Mouse (Mus musculus) heart, adult 11 months (tissue): Measurements from ENCODE around the gene Mterf1b.
"Not testable (repeated sequence)": the region's sequence is repeated elsewhere in the genome, so short reads cannot be mapped to it uniquely, and the experiment has no call there.

ENCODE experiments used
- DNase-seq: peaks from one replicate; pipeline ENCODE4 v3.0.0; 2022

The Mterf1b gene

DNA sequence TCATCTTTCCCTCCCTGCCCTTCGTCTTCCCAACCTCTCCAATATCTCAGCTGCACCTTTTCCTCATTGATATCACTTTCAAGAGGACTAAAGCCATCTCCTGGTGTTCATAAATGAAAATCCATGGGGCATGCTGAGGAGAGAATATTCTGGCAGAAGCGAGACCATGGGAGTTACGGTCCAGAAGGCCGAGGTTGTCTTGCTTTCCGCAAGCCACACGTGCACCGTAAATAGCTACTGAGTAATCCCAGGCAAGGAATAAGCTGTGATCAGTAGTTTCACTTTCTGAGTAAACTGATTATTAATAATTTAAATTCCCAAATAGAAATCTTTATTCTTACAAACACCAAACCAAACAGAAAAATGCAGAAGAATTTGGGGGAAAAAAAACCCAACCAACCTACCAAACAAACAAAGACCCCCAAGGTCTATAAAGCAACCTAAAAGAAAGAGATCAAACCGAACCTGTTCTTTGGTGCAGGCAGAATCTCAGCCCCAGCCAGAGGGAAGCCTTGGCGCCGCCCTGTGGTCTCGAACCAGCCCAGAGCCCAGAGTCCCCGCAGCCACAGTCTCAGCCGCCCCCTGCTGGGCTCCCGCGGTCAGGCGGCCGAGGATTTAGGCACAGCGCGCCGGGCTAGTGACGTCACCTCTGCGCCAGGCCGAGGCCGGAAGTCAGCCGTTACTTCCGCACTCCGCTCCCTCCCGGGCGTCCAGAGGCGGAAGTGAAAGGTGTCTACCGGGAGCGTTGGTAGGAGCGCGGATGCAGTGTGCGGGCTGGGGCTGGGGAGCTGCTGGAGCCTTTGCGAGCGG, at the start of gene Mterf1b:
TSS of gene Mterf1b (plus strand) at position 697 of the 810 bp plus-strand sequence.
- peak; percentile 84 for DNase-seq

GRCm38 (mm10) chr5:4159418-4160071, 32.6 kb upstream of the Mterf1b start:
- not testable (repeated sequence) for DNase-seq

DNA sequence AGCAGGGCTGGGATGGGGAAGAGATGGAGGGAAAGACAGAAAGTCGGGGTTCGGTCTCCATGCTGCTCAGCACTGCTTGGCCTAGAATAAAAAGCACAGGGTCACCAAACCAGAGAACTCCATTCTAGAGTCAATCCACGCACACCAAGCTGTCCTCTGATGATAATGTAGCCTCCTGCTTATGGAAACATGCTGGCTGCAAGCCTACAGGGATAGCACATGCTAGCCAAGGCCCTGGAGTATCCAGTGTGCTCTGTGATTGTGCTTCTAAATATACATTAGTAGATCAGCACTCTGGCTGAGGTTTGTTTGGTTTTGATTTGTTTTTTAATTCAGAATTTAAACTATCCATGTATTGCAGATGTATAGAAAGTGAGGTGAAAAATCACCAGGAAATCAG, 30.6 kb upstream of the Mterf1b start:
- DNase-seq: peak; percentile 88

GRCm38 (mm10) chr5:4162461-4162860, 29.7 kb upstream of the Mterf1b start:
- no peak for DNase-seq

GRCm38 (mm10) chr5:4167813-4168529, 24.2 kb upstream of the Mterf1b start:
- not testable (repeated sequence) for DNase-seq

DNA sequence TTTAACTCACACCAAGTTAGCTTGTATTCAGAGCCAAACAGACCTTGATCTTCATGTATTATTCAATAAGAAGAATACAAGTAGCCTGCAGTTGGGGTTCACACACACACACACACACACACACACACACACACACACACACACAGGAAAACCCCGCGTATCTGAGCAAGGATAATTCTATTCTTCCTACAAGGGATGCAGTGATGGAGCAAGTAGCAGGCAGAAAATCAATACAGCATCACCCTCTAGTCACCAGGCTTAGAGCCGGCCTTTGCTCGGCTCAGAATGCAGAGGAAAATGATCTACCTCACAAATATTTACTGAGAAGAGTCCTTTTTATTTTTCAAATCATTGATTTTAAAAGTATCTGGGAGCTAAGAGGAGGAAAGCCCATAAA, 23.6 kb upstream of the Mterf1b start:
- DNase-seq: not testable (repeated sequence)

DNA sequence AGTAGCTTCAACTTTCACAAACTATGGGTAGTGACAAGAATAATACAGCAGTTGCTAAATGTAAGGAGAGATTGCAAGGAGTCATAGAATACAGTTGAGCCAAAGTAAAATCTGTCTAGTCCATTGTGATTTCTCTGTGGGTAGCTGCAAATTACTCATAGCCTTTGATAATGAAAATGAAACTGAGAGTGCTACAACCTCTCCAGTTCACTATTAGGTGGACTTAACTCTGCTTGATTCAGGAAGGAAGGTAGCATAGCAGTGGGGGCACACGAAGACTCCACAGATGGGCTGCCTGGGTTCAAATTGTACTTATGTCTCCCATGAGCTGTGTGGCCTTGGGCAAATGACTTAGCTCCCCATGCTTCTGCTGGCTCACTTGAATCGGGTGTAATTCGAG, 15.7 kb upstream of the Mterf1b start:
- DNase-seq: not testable (repeated sequence)

DNA sequence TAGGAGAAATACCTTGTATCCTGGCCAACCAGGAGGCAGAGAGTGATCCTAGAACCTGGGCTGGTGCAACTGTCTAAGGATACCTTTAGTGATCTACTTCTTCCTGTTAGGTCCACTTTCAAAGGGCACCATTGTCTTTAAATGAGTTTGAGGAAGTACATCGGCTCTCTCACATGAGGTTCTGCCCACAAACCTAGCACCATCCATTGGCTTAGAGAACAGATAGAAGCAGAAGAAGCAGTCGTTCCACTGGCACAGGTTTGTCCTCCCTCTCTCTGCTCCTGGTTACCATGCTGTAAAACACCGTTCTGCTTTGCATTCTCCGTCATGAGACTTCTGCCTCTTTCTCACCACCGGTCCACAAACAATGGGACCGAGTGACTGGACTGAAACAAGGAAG, 12.8 kb upstream of the Mterf1b start:
- peak; percentile 51 for DNase-seq

- no peak for DNase-seq
These were observed 5.4 kb upstream of the Mterf1b start for GRCm38 (mm10) chr5:4186815-4187214.

DNA sequence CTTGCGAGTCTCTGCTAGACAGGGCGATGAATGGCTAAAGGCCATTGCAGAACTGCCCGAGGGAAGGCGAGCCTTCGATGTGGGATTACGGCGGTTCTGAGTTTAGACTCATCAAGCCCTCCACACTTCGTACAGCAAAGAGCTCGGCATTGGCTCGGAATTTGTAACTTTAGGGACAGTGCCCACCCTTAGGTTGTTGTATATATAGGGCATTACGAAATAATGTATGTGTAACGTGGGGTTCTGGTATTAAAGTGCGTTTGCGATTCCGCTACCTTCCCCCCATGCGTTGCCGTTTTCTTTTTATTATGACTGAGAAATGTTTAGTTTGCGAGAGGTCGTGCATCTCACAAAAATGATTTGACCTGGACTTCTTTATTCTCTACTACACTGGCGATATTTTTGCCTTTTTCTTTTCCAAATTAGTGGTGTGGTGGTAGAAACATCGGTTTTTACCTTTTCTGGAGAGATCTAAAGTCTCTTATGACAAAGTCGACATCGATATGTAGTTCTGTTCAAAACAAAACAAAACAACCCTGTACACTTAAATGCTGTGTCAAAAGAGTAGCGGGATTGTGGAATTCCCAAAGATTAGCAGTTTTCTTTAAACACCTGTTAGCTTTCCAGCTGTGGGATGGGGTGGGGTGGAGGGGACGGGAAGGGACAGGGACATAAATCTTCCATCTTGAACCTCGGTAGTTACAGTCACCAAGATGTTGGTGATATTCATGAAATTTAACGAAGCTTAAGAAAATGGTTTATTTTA, 497 bp downstream of the Mterf1b start:
- DNase-seq: not testable (repeated sequence)

- DNase-seq: no peak
These were observed 1.1 kb downstream of the Mterf1b start for GRCm38 (mm10) chr5:4193247-4193628.

GRCm38 (mm10) chr5:4194166-4194565, 2.0 kb downstream of the Mterf1b start:
- no peak for DNase-seq

GRCm38 (mm10) chr5:4195086-4195485, 2.9 kb downstream of the Mterf1b start:
- peak; percentile 86 for DNase-seq

- DNase-seq: no peak
These were observed 9.2 kb downstream of the Mterf1b start for GRCm38 (mm10) chr5:4201368-4201767.

- not testable (repeated sequence) for DNase-seq
These were observed 10.2 kb downstream of the Mterf1b start for GRCm38 (mm10) chr5:4202276-4202810.

DNA sequence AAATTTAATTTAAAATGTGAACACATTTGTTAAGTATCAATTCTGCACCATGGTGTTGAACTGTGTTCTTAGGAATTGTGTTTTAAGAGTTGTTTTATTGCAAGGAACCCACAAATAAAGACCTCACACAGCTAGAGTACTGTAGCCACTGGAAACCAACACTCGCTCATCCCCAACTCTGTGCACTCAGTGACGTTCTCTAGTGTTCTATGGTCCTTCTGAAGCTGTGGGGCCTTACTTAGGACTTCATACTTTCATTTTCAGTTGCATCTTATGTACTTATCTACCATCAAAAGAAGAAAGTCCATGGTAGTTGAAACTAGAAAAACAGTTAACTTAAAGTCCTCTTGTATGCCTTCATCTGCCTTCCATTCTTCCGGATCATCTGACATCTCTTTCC, 17.9 kb downstream of the Mterf1b start:
- not testable (repeated sequence) for DNase-seq

GRCm38 (mm10) chr5:4221309-4221708, 29.1 kb downstream of the Mterf1b start:
- DNase-seq: no peak

DNA sequence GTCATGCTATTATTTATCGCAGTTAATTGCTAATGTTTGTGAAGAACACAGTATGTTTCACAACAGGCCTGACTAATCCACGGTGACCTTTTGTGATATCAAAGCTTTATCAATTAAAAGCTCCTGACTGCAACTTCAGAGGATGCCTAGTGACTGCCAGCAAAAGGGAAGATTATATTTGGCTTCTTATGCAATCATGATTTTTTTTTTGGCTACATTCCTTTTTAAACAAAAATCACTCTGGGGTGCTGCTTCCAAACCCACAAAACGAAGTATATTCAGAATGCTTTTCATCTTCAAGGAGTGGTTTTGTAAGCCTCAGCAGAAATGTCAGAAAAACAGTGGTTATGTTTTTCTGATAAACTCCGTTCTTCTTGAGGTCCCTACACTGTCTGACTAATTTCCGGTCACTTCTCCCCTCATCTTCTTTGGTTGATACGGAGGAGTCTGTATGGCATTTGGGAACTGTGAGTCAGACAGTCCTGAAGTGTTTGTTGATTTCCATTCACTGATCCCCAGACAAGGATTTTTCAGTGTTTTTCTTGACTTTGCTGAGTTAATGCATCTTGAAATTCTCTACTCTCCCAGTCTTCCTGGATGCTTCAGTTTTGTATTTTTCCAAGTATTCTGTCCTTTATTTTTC, 29.9 kb downstream of the Mterf1b start:
- DNase-seq: no peak

- DNase-seq: no peak
These were observed 40.0 kb downstream of the Mterf1b start for GRCm38 (mm10) chr5:4232163-4232562.

GRCm38 (mm10) chr5:4234505-4234904, 42.3 kb downstream of the Mterf1b start:
- DNase-seq: no peak

DNA sequence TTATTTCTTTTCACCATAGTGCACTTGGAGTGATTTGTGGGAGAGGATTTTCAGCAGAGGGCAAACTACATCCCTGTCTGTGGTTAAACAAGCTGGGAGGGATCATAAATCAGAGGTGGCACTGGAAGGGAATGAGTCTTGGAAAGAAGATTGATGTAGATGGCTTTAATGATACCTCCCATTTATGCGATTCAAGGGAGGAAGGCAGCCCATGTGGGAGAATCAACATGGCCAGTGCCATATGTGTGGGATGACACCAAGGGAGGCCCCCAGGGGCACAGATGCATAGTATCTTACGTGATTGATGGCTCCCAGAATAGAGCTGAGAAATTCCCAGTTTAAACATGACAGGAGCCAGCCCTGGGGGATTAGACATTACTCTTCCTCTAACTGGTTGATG, 48.0 kb downstream of the Mterf1b start:
- no peak for DNase-seq

GRCm38 (mm10) chr5:4245004-4245403, 52.8 kb downstream of the Mterf1b start:
- no peak for DNase-seq
